Mouse (Mus musculus) MEL (cell line): Measurements from ENCODE around the gene Catsper1. TPM values are rescaled to one million over a fixed set of nuclear protein-coding genes. Genes with fewer than 3 reads are reported as not detected.

Experiments
- DNase-seq: peaks from one replicate; pipeline ENCODE4 v3.0.0; 2011; ENCODE audit warnings: low read depth, low spot score
- H3K27ac ChIP-seq: 2 replicates; pipeline ENCODE4 v1.5.1; 2012; ENCODE audit warnings: low read depth, mild to moderate bottlenecking, control low read depth, low read length, moderate library complexity; ENCODE audit not compliant: control insufficient read depth
- H3K27me3 ChIP-seq, 2 experiments: fragments of 150-350 bp in 1 of 2; sonication (generic) in 1 of 2; 2 replicates each; pipeline ENCODE4 v1.6.1; 2012; ENCODE audit warnings: low read length in 2 of 2, mild to moderate bottlenecking in 2 of 2, improper control_type of control experiment in 1 of 2, moderate library complexity in 1 of 2; ENCODE audit not compliant: insufficient read depth in 2 of 2, control insufficient read depth in 1 of 2
- H3K36me3 ChIP-seq, 2 experiments: 2 replicates each; pipeline ENCODE4 v1.6.1; 2012 to 2014; ENCODE audit warnings: low read length in 2 of 2, improper control_type of control experiment in 1 of 2, inconsistent platforms in 1 of 2, mild to moderate bottlenecking in 1 of 2; ENCODE audit not compliant: insufficient read depth in 2 of 2, control insufficient read depth in 1 of 2
- H3K4me1 ChIP-seq, 2 experiments: fragments of 150-350 bp in 1 of 2; sonication (generic) in 1 of 2; 2 replicates each; pipeline ENCODE4 v1.6.1; 2012; ENCODE audit warnings: low read length in 2 of 2, improper control_type of control experiment in 1 of 2, mild to moderate bottlenecking in 1 of 2; ENCODE audit not compliant: insufficient read depth in 2 of 2, control insufficient read depth in 1 of 2
- H3K4me3 ChIP-seq, 2 experiments: fragments of 150-350 bp in 1 of 2; sonication (generic) in 1 of 2; 2 replicates each; pipeline ENCODE4 v1.5.1; 2012; ENCODE audit warnings: low read depth in 2 of 2, low read length in 2 of 2, mild to moderate bottlenecking in 2 of 2, moderate library complexity in 2 of 2, control low read depth in 1 of 2, improper control_type of control experiment in 1 of 2; ENCODE audit not compliant: control insufficient read depth in 1 of 2, insufficient read depth in 1 of 2
- H3K79me2 ChIP-seq: 2 replicates; pipeline ENCODE4 v1.6.1; 2012; ENCODE audit warnings: mild to moderate bottlenecking, low read length, moderate library complexity; ENCODE audit not compliant: control insufficient read depth, poor library complexity, insufficient read depth
- H3K9ac ChIP-seq: 2 replicates; pipeline ENCODE4 v1.6.1; 2012; ENCODE audit warnings: low read depth, mild to moderate bottlenecking, control low read depth, low read length, moderate library complexity; ENCODE audit not compliant: control insufficient read depth, poor library complexity, severe bottlenecking
- H3K9me3 ChIP-seq: fragments of 150-350 bp; sonication (generic); replicated peaks from 2 replicates; pipeline ENCODE4 v1.6.1; 2012; ENCODE audit warnings: mild to moderate bottlenecking, low read length, improper control_type of control experiment, moderate library complexity; ENCODE audit not compliant: insufficient read depth
- CHD2 ChIP-seq: IDR thresholded peaks from 2 replicates; pipeline ENCODE4 v1.6.1; 2011; ENCODE audit warnings: low read length, improper control_type of control experiment
- E2F4 ChIP-seq: IDR thresholded peaks from 2 replicates; pipeline ENCODE4 v1.6.1; 2011; ENCODE audit warnings: low read depth, low read length, improper control_type of control experiment, borderline replicate concordance
- ETS1 ChIP-seq: IDR thresholded peaks from 2 replicates; pipeline ENCODE4 v1.6.1; 2012; ENCODE audit warnings: low read depth, mild to moderate bottlenecking, inconsistent platforms, low read length, improper control_type of control experiment, moderate library complexity
- GABPA ChIP-seq: IDR thresholded peaks from 2 replicates; pipeline ENCODE4 v1.6.1; 2012; ENCODE audit warnings: low read depth, mild to moderate bottlenecking, inconsistent platforms, low read length, improper control_type of control experiment, moderate library complexity
- JUND ChIP-seq: IDR thresholded peaks from 2 replicates; pipeline ENCODE4 v1.6.1; 2011; ENCODE audit warnings: low read depth, mild to moderate bottlenecking, improper control_type of control experiment, low read length
- MAZ ChIP-seq: IDR thresholded peaks from 2 replicates; pipeline ENCODE4 v1.6.1; 2012; ENCODE audit warnings: low read depth, mild to moderate bottlenecking, inconsistent platforms, low read length, improper control_type of control experiment
- MXI1 ChIP-seq: IDR thresholded peaks from 2 replicates; pipeline ENCODE4 v1.6.1; 2011; ENCODE audit warnings: mild to moderate bottlenecking, low read depth, low read length, improper control_type of control experiment
- MYB ChIP-seq: IDR thresholded peaks from 2 replicates; pipeline ENCODE4 v1.6.1; 2011; ENCODE audit warnings: mild to moderate bottlenecking, low read depth, low read length, improper control_type of control experiment
- MYC ChIP-seq: IDR thresholded peaks from 2 replicates; pipeline ENCODE4 v1.6.1; 2011; ENCODE audit warnings: low read depth, mild to moderate bottlenecking, low read length, improper control_type of control experiment, moderate library complexity
- POLR2A ChIP-seq, 2 experiments: IDR thresholded peaks; 2 replicates each; pipeline ENCODE4 v1.6.1; 2011 to 2012; ENCODE audit warnings: low read length in 2 of 2, mild to moderate bottlenecking in 2 of 2, control low read depth in 1 of 2, improper control_type of control experiment in 1 of 2, low read depth in 1 of 2, moderate library complexity in 1 of 2; ENCODE audit not compliant: control insufficient read depth in 1 of 2, insufficient read depth in 1 of 2, poor library complexity in 1 of 2
- POLR2AphosphoS5 ChIP-seq: IDR thresholded peaks from 2 replicates; pipeline ENCODE4 v1.6.1; 2012; ENCODE audit warnings: low read depth, borderline replicate concordance, mild to moderate bottlenecking, inconsistent platforms, low read length, moderate library complexity, mixed read lengths
- RCOR1 ChIP-seq: IDR thresholded peaks from 2 replicates; pipeline ENCODE4 v1.6.1; 2012; ENCODE audit warnings: low read depth, mild to moderate bottlenecking, inconsistent platforms, low read length, improper control_type of control experiment
- TBP ChIP-seq: IDR thresholded peaks from 2 replicates; pipeline ENCODE4 v1.8.0; 2011; ENCODE audit warnings: low read depth, low read length, improper control_type of control experiment
- TCF12 ChIP-seq: IDR thresholded peaks from 2 replicates; pipeline ENCODE4 v1.6.1; 2014; ENCODE audit warnings: low read depth, mild to moderate bottlenecking, inconsistent platforms, low read length, improper control_type of control experiment, moderate library complexity
- UBTF ChIP-seq: IDR thresholded peaks from 2 replicates; pipeline ENCODE4 v1.6.1; 2012; ENCODE audit warnings: low read depth, mild to moderate bottlenecking, inconsistent platforms, low read length, improper control_type of control experiment, moderate library complexity, borderline replicate concordance; ENCODE audit not compliant: insufficient read depth
- USF1 ChIP-seq: IDR thresholded peaks from 2 replicates; pipeline ENCODE4 v1.6.1; 2014; ENCODE audit warnings: low read depth, mild to moderate bottlenecking, inconsistent platforms, low read length, improper control_type of control experiment, moderate library complexity
- USF2 ChIP-seq, 2 experiments: IDR thresholded peaks; 2 replicates each; pipeline ENCODE4 v1.6.1; 2011 to 2012; ENCODE audit warnings: improper control_type of control experiment in 2 of 2, low read length in 2 of 2, borderline replicate concordance in 1 of 2, inconsistent platforms in 1 of 2, low read depth in 1 of 2, mild to moderate bottlenecking in 1 of 2; ENCODE audit not compliant: insufficient read depth in 1 of 2
- ZC3H11A ChIP-seq: IDR thresholded peaks from 2 replicates; pipeline ENCODE4 v1.6.1; 2012; ENCODE audit warnings: low read depth, mild to moderate bottlenecking, inconsistent platforms, low read length, improper control_type of control experiment
- ZMIZ1 ChIP-seq: IDR thresholded peaks from 2 replicates; pipeline ENCODE4 v1.6.1; 2012; ENCODE audit warnings: low read depth, mild to moderate bottlenecking, inconsistent platforms, low read length, improper control_type of control experiment, moderate library complexity
- polyA plus RNA-seq, 2 experiments: library from polyadenylated mRNA; stranded (reverse) in 1 of 2; unstranded in 1 of 2; fragments of >175 nt in 1 of 2; fragments of >200 nt in 1 of 2; gene quantifications; 2 replicates each; pipeline versions ENCODE4 v1.2.1 to v1.2.4; 2012; ENCODE audit warnings: low replicate concordance in 2 of 2, low read depth in 1 of 2; ENCODE audit not compliant: insufficient read length in 2 of 2, insufficient read depth in 1 of 2, missing spikeins in 1 of 2
- total RNA-seq: library from RNA; depleted of rRNA; stranded (reverse); fragments of 300-350 nt; gene quantifications from 2 replicates; pipeline ENCODE4 v1.2.3, GENCODE M21; 2012

Catsper1 gene
- total and polyA plus RNA-seq, 3 experiments, result not detected

GRCm38 (mm10) chr19:5341360-5341759 lies 5.8 kb downstream of the Catsper1 start:
- no peaks in the 10 kb centered on the region for H3K36me3 ChIP-seq
- TF ChIP-seq TBP, result no peak
- TF ChIP-seq MXI1, result no peak
- TF ChIP-seq ZC3H11A, result no peak
- TF ChIP-seq E2F4, result no peak
- no peak for TF ChIP-seq POLR2A (IDR thresholded peaks at IDR 0.05; ENCODE audit: control insufficient read depth in 1 of 2, insufficient read depth in 1 of 2, low read depth in 1 of 2, low read length in 2 of 2, poor library complexity in 1 of 2)
- TF ChIP-seq MYB, result no peak
- TF ChIP-seq USF1, result no peak
- TF ChIP-seq GABPA, result no peak
- no peak for TF ChIP-seq CHD2
- TF ChIP-seq ZMIZ1, result no peak
- no peak for TF ChIP-seq ETS1
- TF ChIP-seq POLR2AphosphoS5, result no peak
- no peak for TF ChIP-seq TCF12
- no peak for TF ChIP-seq JUND
- TF ChIP-seq UBTF, result no peak

DNA sequence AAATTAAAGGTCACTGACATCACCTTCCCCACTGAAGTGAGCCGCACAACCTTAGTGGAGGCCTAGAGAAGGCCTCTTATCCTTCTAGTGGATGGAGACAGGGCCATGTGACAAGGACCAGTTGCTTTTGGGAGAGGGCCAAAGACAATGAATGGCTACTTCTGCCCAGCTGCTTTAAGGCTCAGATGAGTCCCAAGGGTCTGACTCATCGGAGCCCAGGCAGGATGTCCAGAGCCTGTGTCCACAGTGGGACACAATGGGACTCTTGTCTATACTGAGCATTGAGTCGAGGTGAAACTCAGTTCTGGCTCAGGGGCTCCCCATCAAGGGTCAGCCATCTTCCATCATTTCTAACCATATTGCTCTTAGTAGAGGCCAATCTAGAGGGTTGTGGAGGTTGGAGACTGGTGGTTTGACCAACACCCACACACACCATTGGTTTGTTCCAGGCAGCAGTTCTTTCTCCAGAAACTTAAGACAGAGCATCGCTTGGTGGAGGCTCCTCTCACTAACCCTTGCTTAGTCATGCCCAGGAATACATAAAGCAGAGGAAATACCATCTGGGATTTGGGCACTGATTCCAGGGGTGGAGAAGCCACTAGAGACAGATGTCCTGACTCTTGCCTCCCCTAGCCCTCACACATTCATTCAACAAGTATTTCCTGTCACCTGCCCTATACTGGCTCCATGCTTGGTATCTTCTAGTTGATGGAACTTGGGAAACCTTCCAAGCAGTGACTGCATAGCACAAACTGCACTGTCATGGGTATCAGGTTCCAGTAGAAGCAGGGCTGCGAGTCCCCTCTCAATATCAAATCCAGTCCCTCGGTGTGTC lies 10.0 kb downstream of the Catsper1 start:
- Histone ChIP-seq H3K27ac (no peak overlapping the region), H3K79me2 (no peaks in the 10 kb centered on the region)
- no peak for DNase-seq
- no peak for TF ChIP-seq USF2 (IDR thresholded peaks at IDR 0.05; ENCODE audit: borderline replicate concordance in 1 of 2, insufficient read depth in 1 of 2, low read depth in 1 of 2, low read length in 2 of 2)
- no peak for TF ChIP-seq MAZ
- TF ChIP-seq JUND, result no peak
- no peak for TF ChIP-seq USF1
- no peak for TF ChIP-seq MYC
- TF ChIP-seq RCOR1, result no peak
- TF ChIP-seq, all 39 proteins: peak for 0
- H3K36me3 ChIP-seq, result no peaks in the 10 kb centered on the region
- peaks cover 5 to 8% of the 10 kb centered on the region in 2 experiments for H3K27me3 ChIP-seq
- no peaks in the 10 kb centered on the region for H3K9me3 ChIP-seq
- no peaks in the 10 kb centered on the region for H3K4me1 ChIP-seq
- H3K9ac ChIP-seq, result no peak overlapping the region
- no peak overlapping the region for H3K4me3 ChIP-seq

More at GRCm38 (mm10) chr19:5341360-5341759, 5.8 kb downstream of the Catsper1 start:
- Histone ChIP-seq H3K4me1 (no peaks in the 10 kb centered on the region), H3K79me2 (no peaks in the 10 kb centered on the region), H3K9me3 (no peaks in the 10 kb centered on the region), H3K9ac (no peak overlapping the region), H3K27ac (no peak overlapping the region), H3K4me3 (no peak overlapping the region), H3K27me3 (peaks cover 2 to 8% of the 10 kb centered on the region in 2 experiments; a peak in 3 of 4 replicates)
- DNase-seq, result no peak
